Mouse (Mus musculus) brain, embryonic 14.5 days (tissue): ENCODE results near the gene Smim14.

ENCODE experiments used
- CTCF ChIP-seq: fragments of 200-500 bp; IDR thresholded peaks from 2 replicates; pipeline ENCODE4 v1.5.1; 2012; ENCODE audit warnings: inconsistent platforms, mild to moderate bottlenecking, moderate library complexity, borderline replicate concordance; ENCODE audit not compliant: insufficient read depth, insufficient read length; ENCODE audit errors: extremely low read depth
- POLR2A ChIP-seq: fragments of 200-500 bp; IDR thresholded peaks from 2 replicates; pipeline ENCODE4 v1.6.1; 2012; ENCODE audit warnings: mild to moderate bottlenecking, inconsistent platforms, borderline replicate concordance; ENCODE audit not compliant: poor library complexity, insufficient read depth, insufficient read length, severe bottlenecking; ENCODE audit errors: extremely low read depth

DNA sequence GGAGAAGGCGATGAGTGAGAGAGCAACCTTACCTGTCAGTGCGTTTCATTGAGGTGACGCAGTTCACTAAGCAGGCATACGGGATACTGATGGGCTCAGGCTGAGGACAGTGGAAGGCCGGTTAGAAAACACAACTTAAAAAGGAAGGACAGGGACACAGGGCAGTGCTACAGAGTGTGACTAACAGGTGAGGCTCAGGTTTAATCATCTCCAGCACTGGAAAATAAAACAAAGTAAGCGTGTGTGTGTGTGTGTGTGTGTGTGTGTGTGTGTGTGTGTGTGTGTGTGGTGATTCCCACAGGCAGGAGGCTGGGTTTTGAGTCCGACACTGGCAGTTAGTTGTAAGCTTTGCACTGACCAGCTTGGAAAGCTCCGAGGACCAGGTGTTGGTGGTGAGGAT is 114.2 kb downstream of the Smim14 start:
- TF ChIP-seq CTCF (no peak), POLR2A (no peak)
